9 mouse cellular contexts compared by ENCODE assay signal in genomic region chr11:67100169-67100568, GRCm38 (mm10). TPM values are rescaled to one million over a fixed set of nuclear protein-coding genes. Genes with fewer than 3 reads are reported as not detected.
DNase-seq lines count a peak whose midpoint lies in the region; ATAC-seq and TF ChIP-seq lines count a peak whose summit lies in the region.
"Had no signal": no experiment of that assay in that cellular context is flagged by ENCODE, and none has a peak within 500 bp of the region (broad histone marks: within the 10 kb centered on the region; RNA-seq: fewer than 3 reads in every experiment).

No protein-coding gene starts in this region.

- H3K36me3 ChIP-seq in kidney, adult 2 months (ENCODE audit: control insufficient read depth, insufficient read depth, low read length) = no peaks in the 10 kb centered on the region
- H3K36me3 ChIP-seq in MEL (ENCODE audit: control insufficient read depth in 1 of 2, insufficient read depth in 2 of 2, low read length in 2 of 2) = no peaks in the 10 kb centered on the region
- H3K36me3 ChIP-seq in forebrain, embryonic 16.5 days (ENCODE audit: control insufficient read depth, insufficient read depth) = no peaks in the 10 kb centered on the region
- H3K36me3 ChIP-seq: embryonic facial prominence, embryonic 15.5 days had no signal

- H3K27me3 ChIP-seq in kidney, adult 2 months (replicated peaks; ENCODE audit: control insufficient read depth, insufficient read depth, low read length) = no peaks in the 10 kb centered on the region
- H3K27me3 ChIP-seq in MEL (ENCODE audit: control insufficient read depth in 1 of 2, insufficient read depth in 2 of 2, low read length in 2 of 2) = 0 out of 4 replicates have a peak, but pooled peaks cover 0 to 2% of the 10 kb centered on the region in 2 experiments
- no peaks in the 10 kb centered on the region for H3K27me3 ChIP-seq in forebrain, embryonic 16.5 days (replicated peaks; ENCODE audit: control insufficient read depth, insufficient read depth, low read length)
- H3K27me3 ChIP-seq: embryonic facial prominence, embryonic 15.5 days had no signal

- no peaks in the 10 kb centered on the region for H3K4me1 ChIP-seq in kidney, adult 2 months (ENCODE audit: control insufficient read depth, insufficient read depth, low read length)
- no peaks in the 10 kb centered on the region for H3K4me1 ChIP-seq in MEL (ENCODE audit: control insufficient read depth in 1 of 2, insufficient read depth in 2 of 2, low read length in 2 of 2)
- H3K4me1 ChIP-seq in forebrain, embryonic 16.5 days (replicated peaks; ENCODE audit: control insufficient read depth, insufficient read depth, low read length) = no peaks in the 10 kb centered on the region
- H3K4me1 ChIP-seq: embryonic facial prominence, embryonic 15.5 days had no signal

- 30% methylated on average over 6 of the region's 6 CpGs for WGBS in kidney, adult 2 months
- WGBS in forebrain, embryonic 16.5 days = 29% methylated on average over 6 of the region's 6 CpGs

- H3K4me2 ChIP-seq in forebrain, embryonic 16.5 days (ENCODE audit: low read length) = no peak overlapping the region
- H3K4me2 ChIP-seq: embryonic facial prominence, embryonic 15.5 days had no signal

- H3K4me3 ChIP-seq in kidney, adult 2 months (ENCODE audit: insufficient read depth, low read depth, low read length) = no peak overlapping the region
- H3K4me3 ChIP-seq in MEL (ENCODE audit: control insufficient read depth in 1 of 2, insufficient read depth in 1 of 2, low read depth in 2 of 2, low read length in 2 of 2) = no peak overlapping the region
- H3K4me3 ChIP-seq in forebrain, embryonic 16.5 days (replicated peaks; ENCODE audit: low read length) = no peak overlapping the region
- H3K4me3 ChIP-seq: embryonic facial prominence, embryonic 15.5 days had no signal

- TF ChIP-seq RAD21 in MEL (IDR thresholded peaks at IDR 0.05; ENCODE audit: low read depth, low read length) = peak; percentile 16

- H3K27ac ChIP-seq in kidney, adult 2 months (ENCODE audit: insufficient read depth, low read depth, low read length) = no peak overlapping the region
- no peak overlapping the region for H3K27ac ChIP-seq in MEL (ENCODE audit: control insufficient read depth, low read depth, low read length)
- H3K27ac ChIP-seq in forebrain, embryonic 16.5 days (ENCODE audit: low read length) = no peak overlapping the region
- H3K27ac ChIP-seq: embryonic facial prominence, embryonic 15.5 days had no signal

- peak; percentile 33 for TF ChIP-seq CTCF in kidney, adult 2 months (conservative IDR thresholded peaks at IDR 0.05; ENCODE audit: insufficient read depth, insufficient read length, low read depth, low read length)
- peak; percentile 57 to 77 (median 77) for TF ChIP-seq CTCF in MEL (IDR thresholded peaks at IDR 0.05 in 2 of 3, conservative IDR thresholded peaks at IDR 0.05 in 1 of 3; ENCODE audit: control insufficient read depth in 1 of 3, insufficient read depth in 1 of 3, low read depth in 2 of 3, low read length in 3 of 3, poor library complexity in 1 of 3, severe bottlenecking in 1 of 3)

- no peaks in the 10 kb centered on the region for H3K79me2 ChIP-seq in MEL (ENCODE audit: control insufficient read depth, insufficient read depth, low read length, poor library complexity)

- ATAC-seq in forebrain, embryonic 16.5 days = no peak

- TF ChIP-seq POLR2A in kidney, adult 2 months (IDR thresholded peaks at IDR 0.05; ENCODE audit: low read depth, low read length) = no peak
- TF ChIP-seq POLR2A in MEL (IDR thresholded peaks at IDR 0.05; ENCODE audit: control insufficient read depth in 1 of 2, insufficient read depth in 1 of 2, low read depth in 1 of 2, low read length in 2 of 2, poor library complexity in 1 of 2) = no peak

- DNase-seq in adrenal gland, adult 2 months = peak; percentile 18
- no peak for DNase-seq in adrenal gland, postnatal 4 days (ENCODE audit: low spot score in 2 of 2)
- peak; percentile 51 for DNase-seq in kidney, adult 2 months
- no peak for DNase-seq in kidney, adult 11 months
- peak; percentile 51 for DNase-seq in MEL (ENCODE audit: low read depth, low spot score)
- DNase-seq in induced T-regulatory cell, adult 2 months (ENCODE audit: low read depth) = peak; percentile 55
- peak; percentile 54 to 61 for DNase-seq in right cerebral cortex, postnatal 10 days (ENCODE audit: low spot score in 2 of 2)

- H3K9me3 ChIP-seq in MEL (replicated peaks; ENCODE audit: insufficient read depth, low read length) = no peaks in the 10 kb centered on the region
- no peaks in the 10 kb centered on the region for H3K9me3 ChIP-seq in forebrain, embryonic 16.5 days (ENCODE audit: control insufficient read depth, low read length)
- H3K9me3 ChIP-seq: embryonic facial prominence, embryonic 15.5 days had no signal

- no peak for TF ChIP-seq EP300 in MEL (IDR thresholded peaks at IDR 0.05; ENCODE audit: low read depth in 1 of 2, low read length in 2 of 2)

- no peak overlapping the region for H3K9ac ChIP-seq in MEL (ENCODE audit: control insufficient read depth, low read depth, low read length, poor library complexity, severe bottlenecking)
- no peak overlapping the region for H3K9ac ChIP-seq in forebrain, embryonic 16.5 days (replicated peaks; ENCODE audit: low read depth, low read length)
- H3K9ac ChIP-seq: embryonic facial prominence, embryonic 15.5 days had no signal

TF ChIP-seq in MEL, 35 proteins besides CTCF, POLR2A, EP300 and RAD21:
- TF ChIP-seq GATA1 (IDR thresholded peaks at IDR 0.05; ENCODE audit: low read depth, low read length) (no peak), SMC3 (IDR thresholded peaks at IDR 0.05; ENCODE audit: low read depth, low read length) (peak; percentile 61), MYC (IDR thresholded peaks at IDR 0.05; ENCODE audit: low read depth, low read length) (no peak)

RNA-seq across cellular contexts. Expression of gene Myh3, which starts 22.1 kb away (rescaled TPM):
- total RNA-seq in adrenal gland, adult 2 months (2021) = under 1 TPM; 0.06 to 0.14 TPM
- polyA plus RNA-seq in adrenal gland, adult 2 months (2012; rRNA removed) = not detected in 2 replicates
- 10 to 100 TPM in 1 of 2 experiments, 1 to 10 TPM in 1; 3.2 to 28.8 TPM for total RNA-seq in adrenal gland, postnatal 4 days (2021)
- 0.01 and 0.02 TPM in 2 replicates for polyA plus RNA-seq in kidney, adult 2 months (2012; rRNA removed)
- total RNA-seq in MEL (2012; rRNA removed) = 0.81 and 1.5 TPM in 2 replicates
- polyA plus RNA-seq in MEL (2012; ENCODE audit: insufficient read depth in 1 of 2, insufficient read length in 2 of 2, low read depth in 1 of 2, low replicate concordance in 2 of 2, missing spikeins in 1 of 2) = 1 to 10 TPM in 1 of 2 experiments, not detected in 1; 1.7 TPM
- polyA plus RNA-seq in forebrain, embryonic 16.5 days (2015; fragmentation: Nextera tagmentation; extraction: Ambion mirVana) = 0.09 and 0.36 TPM in 2 replicates

RNA-seq across cellular contexts. Expression of gene Sco1, which starts 47.7 kb away (rescaled TPM):
- total RNA-seq in adrenal gland, adult 2 months (2021) = 10 to 100 TPM; 19.5 to 22.7 TPM
- polyA plus RNA-seq in adrenal gland, adult 2 months (2012; rRNA removed) = 10.5 and 12.0 TPM in 2 replicates
- 10 to 100 TPM; 20.4 to 20.8 TPM for total RNA-seq in adrenal gland, postnatal 4 days (2021)
- polyA plus RNA-seq in kidney, adult 2 months (2012; rRNA removed) = 4.5 and 5.8 TPM in 2 replicates
- 29.8 and 32.9 TPM in 2 replicates for total RNA-seq in MEL (2012; rRNA removed)
- 10 to 100 TPM in 1 of 2 experiments, not detected in 1; 14.1 TPM for polyA plus RNA-seq in MEL (2012; ENCODE audit: insufficient read depth in 1 of 2, insufficient read length in 2 of 2, low read depth in 1 of 2, low replicate concordance in 2 of 2, missing spikeins in 1 of 2)
- polyA plus RNA-seq in forebrain, embryonic 16.5 days (2015; fragmentation: Nextera tagmentation; extraction: Ambion mirVana) = 12.7 and 14.3 TPM in 2 replicates

RNA-seq across cellular contexts. Expression of gene Adprm, which starts 47.8 kb away (rescaled TPM):
- 10 to 100 TPM; 23.1 to 26.1 TPM for total RNA-seq in adrenal gland, adult 2 months (2021)
- polyA plus RNA-seq in adrenal gland, adult 2 months (2012; rRNA removed) = 3.8 and 4.1 TPM in 2 replicates
- total RNA-seq in adrenal gland, postnatal 4 days (2021) = 10 to 100 TPM; 28.0 to 29.2 TPM
- polyA plus RNA-seq in kidney, adult 2 months (2012; rRNA removed) = 15.1 and 19.0 TPM in 2 replicates
- total RNA-seq in MEL (2012; rRNA removed) = 23.0 and 27.8 TPM in 2 replicates
- polyA plus RNA-seq in MEL (2012; ENCODE audit: insufficient read depth in 1 of 2, insufficient read length in 2 of 2, low read depth in 1 of 2, low replicate concordance in 2 of 2, missing spikeins in 1 of 2) = 100 to 1,000 TPM in 1 of 2 experiments, 10 to 100 TPM in 1; 19.7 to 531 TPM
- 33.0 and 35.4 TPM in 2 replicates for polyA plus RNA-seq in forebrain, embryonic 16.5 days (2015; fragmentation: Nextera tagmentation; extraction: Ambion mirVana)

Comparison
In these comparisons a context has a peak if more than half of its experiments do, and no peak if none do; other contexts are left out.
1. DNase-seq: peak in adrenal gland, adult 2 months (single experiment), kidney, adult 2 months (single experiment), MEL (single experiment), induced T-regulatory cell, adult 2 months (single experiment) and right cerebral cortex, postnatal 10 days (2 of 2); none in adrenal gland, postnatal 4 days (0 of 2) and kidney, adult 11 months (single experiment).